Mouse (Mus musculus): ENCODE data around the gene AW822073.
"Not testable (repeated sequence)": the region's sequence is repeated elsewhere in the genome, so short reads cannot be mapped to it uniquely, and the experiment has no call there.

GRCm38 (mm10) chr10:58233740-58234121 lies 9.0 kb upstream of the AW822073 start:
- TF ChIP-seq CTCF, EP300 (IDR thresholded peaks at IDR 0.05; ENCODE audit: low read depth): not testable (repeated sequence)

Data from heart, postnatal 0 days (tissue).